Mouse (Mus musculus): ENCODE data around the gene Trim31. TPM values are rescaled to one million over a fixed set of nuclear protein-coding genes. Genes with fewer than 3 reads are reported as not detected.
"Not testable (repeated sequence)": the region's sequence is repeated elsewhere in the genome, so short reads cannot be mapped to it uniquely, and the experiment has no call there.

Trim31 gene
- polyA plus RNA-seq, 1 experiment from 2014 or later = 56.2 TPM

- Histone ChIP-seq H3K4me1 (replicated peaks; ENCODE audit: control insufficient read depth, insufficient read depth, low read length) (no peaks in the 10 kb centered on the region), H3K27ac (ENCODE audit: low read depth, low read length) (no peak overlapping the region), H3K9ac (ENCODE audit: low read depth, low read length) (no peak overlapping the region), H3K4me3 (ENCODE audit: low read depth, low read length) (no peak overlapping the region), H3K27me3 (replicated peaks; ENCODE audit: control insufficient read depth, insufficient read depth, low read length) (no peaks in the 10 kb centered on the region), H3K36me3 (ENCODE audit: control insufficient read depth, insufficient read depth) (no peaks in the 10 kb centered on the region), H3K9me3 (ENCODE audit: control insufficient read depth) (no peaks in the 10 kb centered on the region), H3K4me2 (replicated peaks; ENCODE audit: low read depth) (no peak overlapping the region)
- no peak for TF ChIP-seq CTCF (IDR thresholded peaks at IDR 0.05; ENCODE audit: low read depth)
- WGBS = 77% methylated on average over 25 of the region's 25 CpGs
- no peak for ATAC-seq
Measured at GRCm38 (mm10) chr17:36869955-36870810, 27.7 kb upstream of the Trim31 start.

- WGBS = 28% methylated on average over 4 of the region's 4 CpGs
- peak; percentile 26; the same call in 1 of the 2 replicates for ATAC-seq
Measured at GRCm38 (mm10) chr17:36874636-36875035, 23.3 kb upstream of the Trim31 start.

GRCm38 (mm10) chr17:36883350-36883749, 14.6 kb upstream of the Trim31 start:
- Histone ChIP-seq H3K27me3 (replicated peaks; ENCODE audit: control insufficient read depth, insufficient read depth, low read length) (no peaks in the 10 kb centered on the region), H3K27ac (ENCODE audit: low read depth, low read length) (no peak overlapping the region), H3K4me2 (replicated peaks; ENCODE audit: low read depth) (no peak overlapping the region), H3K9me3 (ENCODE audit: control insufficient read depth) (no peaks in the 10 kb centered on the region), H3K9ac (ENCODE audit: low read depth, low read length) (no peak overlapping the region), H3K36me3 (ENCODE audit: control insufficient read depth, insufficient read depth) (no peaks in the 10 kb centered on the region), H3K4me3 (ENCODE audit: low read depth, low read length) (no peak overlapping the region), H3K4me1 (replicated peaks; ENCODE audit: control insufficient read depth, insufficient read depth, low read length) (no peaks in the 10 kb centered on the region)
- no peak for TF ChIP-seq CTCF (IDR thresholded peaks at IDR 0.05; ENCODE audit: low read depth)
- no peak for ATAC-seq
- 75% methylated on average over 2 of the region's 2 CpGs for WGBS

More at GRCm38 (mm10) chr17:36874636-36875035, 23.3 kb upstream of the Trim31 start:
- no peaks in the 10 kb centered on the region for H3K9me3 ChIP-seq (ENCODE audit: control insufficient read depth)
- no peaks in the 10 kb centered on the region for H3K27me3 ChIP-seq (replicated peaks; ENCODE audit: control insufficient read depth, insufficient read depth, low read length)
- no peak for TF ChIP-seq CTCF (IDR thresholded peaks at IDR 0.05; ENCODE audit: low read depth)
- no peak overlapping the region for H3K9ac ChIP-seq (ENCODE audit: low read depth, low read length)
- no peak overlapping the region for H3K4me2 ChIP-seq (replicated peaks; ENCODE audit: low read depth)
- H3K4me1 ChIP-seq (replicated peaks; ENCODE audit: control insufficient read depth, insufficient read depth, low read length) = no peaks in the 10 kb centered on the region
- no peaks in the 10 kb centered on the region for H3K36me3 ChIP-seq (ENCODE audit: control insufficient read depth, insufficient read depth)
- no peak overlapping the region for H3K27ac ChIP-seq (ENCODE audit: low read depth, low read length)
- H3K4me3 ChIP-seq (ENCODE audit: low read depth, low read length) = no peak overlapping the region

- H3K4me1 ChIP-seq (replicated peaks; ENCODE audit: control insufficient read depth, insufficient read depth, low read length) = peaks cover 6% of the 10 kb centered on the region; the same call in 1 of the 2 replicates
- peak; percentile 95 for ATAC-seq
- WGBS = 58% methylated on average over 12 of the region's 12 CpGs
- H3K9me3 ChIP-seq (ENCODE audit: control insufficient read depth) = no peaks in the 10 kb centered on the region
- peak overlapping the region; percentile 52 for H3K27ac ChIP-seq (ENCODE audit: low read depth, low read length)
- TF ChIP-seq CTCF (IDR thresholded peaks at IDR 0.05; ENCODE audit: low read depth) = no peak
- H3K9ac ChIP-seq (ENCODE audit: low read depth, low read length) = no peak overlapping the region
- no peak overlapping the region for H3K4me2 ChIP-seq (replicated peaks; ENCODE audit: low read depth)
- H3K4me3 ChIP-seq (ENCODE audit: low read depth, low read length) = no peak overlapping the region
- H3K36me3 ChIP-seq (ENCODE audit: control insufficient read depth, insufficient read depth) = no peaks in the 10 kb centered on the region
- H3K27me3 ChIP-seq (replicated peaks; ENCODE audit: control insufficient read depth, insufficient read depth, low read length) = no peaks in the 10 kb centered on the region
Measured at GRCm38 (mm10) chr17:36885132-36885790, 12.7 kb upstream of the Trim31 start.

- Histone ChIP-seq H3K9ac (ENCODE audit: low read depth, low read length) (peak within 1 kb of the TSS; percentile 22; the same call in 1 of the 2 replicates), H3K4me2 (replicated peaks; ENCODE audit: low read depth) (peak within 1 kb of the TSS; percentile 46), H3K4me1 (replicated peaks; ENCODE audit: control insufficient read depth, insufficient read depth, low read length) (peaks cover 6% of the 10 kb centered on the region; the same call in 1 of the 2 replicates), H3K4me3 (ENCODE audit: low read depth, low read length) (no peak within 1 kb of the TSS), H3K9me3 (ENCODE audit: control insufficient read depth) (no peaks in the 10 kb centered on the region), H3K27me3 (replicated peaks; ENCODE audit: control insufficient read depth, insufficient read depth, low read length) (no peaks in the 10 kb centered on the region), H3K27ac (ENCODE audit: low read depth, low read length) (peak within 1 kb of the TSS; percentile 73), H3K36me3 (ENCODE audit: control insufficient read depth, insufficient read depth) (no peaks in the 10 kb centered on the region)
- TF ChIP-seq CTCF (IDR thresholded peaks at IDR 0.05; ENCODE audit: low read depth) = no peak
- ATAC-seq = peak; percentile 19; the same call in 1 of the 2 replicates
- 59% methylated on average over 5 of the region's 5 CpGs for WGBS
Measured at GRCm38 (mm10) chr17:36890073-36890903, 7.6 kb upstream of the Trim31 start, which contains the start of gene Trim40. Gene Trim40, minus strand, starts transcription at chr17:36890123.

GRCm38 (mm10) chr17:36891496-36891895, 6.4 kb upstream of the Trim31 start:
- not testable (repeated sequence) for H3K4me3 ChIP-seq (ENCODE audit: low read depth, low read length); H3K9me3 ChIP-seq (ENCODE audit: control insufficient read depth); ATAC-seq; H3K9ac ChIP-seq (ENCODE audit: low read depth, low read length); H3K36me3 ChIP-seq (ENCODE audit: control insufficient read depth, insufficient read depth); H3K27me3 ChIP-seq (replicated peaks; ENCODE audit: control insufficient read depth, insufficient read depth, low read length); H3K4me1 ChIP-seq (replicated peaks; ENCODE audit: control insufficient read depth, insufficient read depth, low read length); H3K4me2 ChIP-seq (replicated peaks; ENCODE audit: low read depth)
- WGBS = 97% methylated on average over 1 of the region's 1 CpGs
- 0 out of 2 replicates have a peak overlapping the region, but pooled peaks have one; percentile 28 for H3K27ac ChIP-seq (ENCODE audit: low read depth, low read length)

Measured in intestine, postnatal 0 days (tissue).